Mouse (Mus musculus): Measurements from ENCODE around the gene Srpk2. TPM values are rescaled to one million over a fixed set of nuclear protein-coding genes. Genes with fewer than 3 reads are reported as not detected.

The Srpk2 gene
- polyA plus RNA-seq, 1 experiment = 0.91 TPM

DNA sequence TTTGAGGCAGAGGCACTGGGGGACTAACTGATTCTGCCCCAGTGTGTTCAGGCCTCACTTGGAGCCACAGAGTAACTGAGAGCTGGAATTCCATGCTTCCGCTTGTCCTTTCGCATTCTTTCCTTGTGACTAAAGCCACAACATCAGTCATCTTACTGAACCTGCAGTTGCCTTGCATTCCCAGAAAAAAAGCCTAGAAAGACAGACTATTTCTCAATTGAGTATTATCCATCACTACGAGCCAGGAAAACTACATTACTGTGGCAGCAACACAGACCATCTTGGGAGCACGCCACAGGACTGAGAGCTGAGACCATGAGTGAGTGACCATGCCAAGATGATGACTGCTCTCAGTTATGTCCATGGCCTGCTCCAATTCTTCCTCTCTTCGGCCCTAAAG, 57.2 kb downstream of the Srpk2 start:
- no peak for TF ChIP-seq POLR2A (IDR thresholded peaks at IDR 0.05; ENCODE audit: low read depth, low read length)
- TF ChIP-seq CTCF (IDR thresholded peaks at IDR 0.05; ENCODE audit: extremely low read depth, insufficient read length, insufficient replicate concordance, low read depth, low read length) = no peak
- Histone ChIP-seq H3K36me3 (ENCODE audit: control insufficient read depth, insufficient read depth, low read length) (no peaks in the 10 kb centered on the region), H3K4me1 (ENCODE audit: control insufficient read depth, insufficient read depth, insufficient read length, low read length) (no peaks in the 10 kb centered on the region), H3K27me3 (ENCODE audit: control insufficient read depth, insufficient read depth, low read length) (no peaks in the 10 kb centered on the region), H3K27ac (ENCODE audit: insufficient read depth, low read depth, low read length) (no peak overlapping the region), H3K4me3 (ENCODE audit: low read depth, low read length) (no peak overlapping the region)
- WGBS = 75% methylated on average over 5 of the region's 5 CpGs

DNA sequence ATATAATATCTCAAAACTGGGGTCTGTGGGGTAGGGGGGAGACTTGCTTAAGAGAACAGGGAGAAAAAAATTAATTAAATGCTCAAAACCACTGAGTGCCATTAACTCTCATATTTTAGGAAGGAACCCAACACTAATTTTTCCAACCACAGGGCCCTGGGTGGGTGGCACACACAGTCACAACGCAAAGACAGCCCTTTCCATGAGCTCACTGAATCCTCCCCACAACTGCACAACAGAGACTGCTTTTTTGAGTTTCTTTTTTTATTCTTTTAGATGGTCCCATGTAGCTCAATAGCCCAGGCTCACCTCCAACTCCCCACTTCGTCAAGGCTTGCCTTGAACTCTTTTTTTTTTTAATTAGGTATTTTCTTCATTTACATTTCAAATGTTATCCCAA, 58.2 kb downstream of the Srpk2 start:
- TF ChIP-seq CTCF (IDR thresholded peaks at IDR 0.05; ENCODE audit: extremely low read depth, insufficient read length, insufficient replicate concordance, low read depth, low read length) (no peak), POLR2A (IDR thresholded peaks at IDR 0.05; ENCODE audit: low read depth, low read length) (no peak)
- no peak overlapping the region for H3K27ac ChIP-seq (ENCODE audit: insufficient read depth, low read depth, low read length)
- H3K36me3 ChIP-seq (ENCODE audit: control insufficient read depth, insufficient read depth, low read length) = no peaks in the 10 kb centered on the region
- H3K4me1 ChIP-seq (ENCODE audit: control insufficient read depth, insufficient read depth, insufficient read length, low read length) = no peaks in the 10 kb centered on the region
- H3K27me3 ChIP-seq (ENCODE audit: control insufficient read depth, insufficient read depth, low read length) = no peaks in the 10 kb centered on the region
- no peak overlapping the region for H3K4me3 ChIP-seq (ENCODE audit: low read depth, low read length)
- 94% methylated on average over 2 of the region's 2 CpGs for WGBS

DNA sequence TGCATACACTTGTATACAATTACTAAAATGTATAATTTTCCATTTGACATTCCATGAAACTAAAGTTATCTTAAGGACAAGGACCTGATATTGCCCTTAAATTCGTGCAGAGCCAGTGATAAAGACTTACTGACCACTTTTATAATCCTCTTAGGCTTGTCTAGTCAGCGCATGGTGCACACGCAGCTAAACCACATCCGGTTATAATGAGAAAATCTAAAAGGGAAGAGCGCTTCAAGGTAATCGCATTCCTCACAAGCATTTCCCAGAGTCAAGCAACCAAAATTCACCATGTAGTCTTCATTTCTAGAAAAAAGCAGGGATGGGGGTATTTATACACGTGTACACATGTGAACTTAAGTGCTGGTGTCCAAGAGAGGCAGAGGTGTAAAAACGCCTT, 63.8 kb downstream of the Srpk2 start:
- 80% methylated on average over 8 of the region's 8 CpGs for WGBS
- Histone ChIP-seq H3K27me3 (ENCODE audit: control insufficient read depth, insufficient read depth, low read length) (no peaks in the 10 kb centered on the region), H3K4me3 (ENCODE audit: low read depth, low read length) (no peak overlapping the region), H3K27ac (ENCODE audit: insufficient read depth, low read depth, low read length) (no peak overlapping the region), H3K4me1 (ENCODE audit: control insufficient read depth, insufficient read depth, insufficient read length, low read length) (no peaks in the 10 kb centered on the region), H3K36me3 (ENCODE audit: control insufficient read depth, insufficient read depth, low read length) (no peaks in the 10 kb centered on the region)
- no peak for TF ChIP-seq CTCF (IDR thresholded peaks at IDR 0.05; ENCODE audit: extremely low read depth, insufficient read length, insufficient replicate concordance, low read depth, low read length)
- no peak for TF ChIP-seq POLR2A (IDR thresholded peaks at IDR 0.05; ENCODE audit: low read depth, low read length)

DNA sequence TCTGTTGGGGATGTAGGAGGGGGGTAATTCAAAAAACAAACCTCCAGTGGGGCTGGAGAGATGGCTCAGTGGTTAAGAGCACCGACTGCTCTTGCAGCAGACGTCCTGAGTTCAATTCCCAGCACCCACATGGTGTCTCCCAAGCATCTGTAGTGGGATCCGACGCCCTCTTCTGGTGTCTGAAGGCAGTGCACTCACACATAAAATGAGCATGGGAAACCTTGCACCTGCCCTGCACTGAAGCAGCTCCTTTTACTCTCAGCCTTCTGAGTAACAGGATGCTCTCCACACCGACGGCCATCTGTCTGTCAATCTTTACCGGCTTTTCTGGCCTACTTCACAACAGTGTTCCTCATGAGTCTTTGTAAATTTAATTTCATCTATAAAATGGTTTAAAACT, 65.8 kb downstream of the Srpk2 start:
- Histone ChIP-seq H3K4me1 (ENCODE audit: control insufficient read depth, insufficient read depth, insufficient read length, low read length) (no peaks in the 10 kb centered on the region), H3K27me3 (ENCODE audit: control insufficient read depth, insufficient read depth, low read length) (no peaks in the 10 kb centered on the region), H3K36me3 (ENCODE audit: control insufficient read depth, insufficient read depth, low read length) (no peaks in the 10 kb centered on the region), H3K4me3 (ENCODE audit: low read depth, low read length) (no peak overlapping the region), H3K27ac (ENCODE audit: insufficient read depth, low read depth, low read length) (no peak overlapping the region)
- TF ChIP-seq CTCF (IDR thresholded peaks at IDR 0.05; ENCODE audit: extremely low read depth, insufficient read length, insufficient replicate concordance, low read depth, low read length) (no peak), POLR2A (IDR thresholded peaks at IDR 0.05; ENCODE audit: low read depth, low read length) (no peak)
- 88% methylated on average over 7 of the region's 7 CpGs for WGBS

DNA sequence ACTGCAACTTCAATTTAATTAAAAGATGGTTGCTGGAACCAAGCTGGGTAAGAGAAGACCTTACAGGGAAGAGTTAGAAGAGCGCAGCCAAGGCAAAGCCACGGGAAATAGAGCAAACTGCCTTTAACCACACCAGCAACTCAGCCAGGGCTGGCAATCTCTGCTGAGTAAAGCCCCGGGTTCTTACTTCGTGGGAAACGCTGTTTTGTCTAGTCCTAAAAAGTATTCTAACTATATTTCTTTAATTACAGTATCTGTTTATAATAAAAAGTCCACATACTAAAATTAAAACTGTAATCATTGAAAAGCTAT, 67.4 kb downstream of the Srpk2 start:
- Histone ChIP-seq H3K27ac (ENCODE audit: insufficient read depth, low read depth, low read length) (peak overlapping the region; percentile 85), H3K36me3 (ENCODE audit: control insufficient read depth, insufficient read depth, low read length) (no peaks in the 10 kb centered on the region), H3K27me3 (ENCODE audit: control insufficient read depth, insufficient read depth, low read length) (no peaks in the 10 kb centered on the region), H3K4me1 (ENCODE audit: control insufficient read depth, insufficient read depth, insufficient read length, low read length) (no peaks in the 10 kb centered on the region), H3K4me3 (ENCODE audit: low read depth, low read length) (peak overlapping the region; percentile 59)
- WGBS = 2% methylated on average over 5 of the region's 5 CpGs
- no peak for TF ChIP-seq POLR2A (IDR thresholded peaks at IDR 0.05; ENCODE audit: low read depth, low read length)
- no peak for TF ChIP-seq CTCF (IDR thresholded peaks at IDR 0.05; ENCODE audit: extremely low read depth, insufficient read length, insufficient replicate concordance, low read depth, low read length)

DNA sequence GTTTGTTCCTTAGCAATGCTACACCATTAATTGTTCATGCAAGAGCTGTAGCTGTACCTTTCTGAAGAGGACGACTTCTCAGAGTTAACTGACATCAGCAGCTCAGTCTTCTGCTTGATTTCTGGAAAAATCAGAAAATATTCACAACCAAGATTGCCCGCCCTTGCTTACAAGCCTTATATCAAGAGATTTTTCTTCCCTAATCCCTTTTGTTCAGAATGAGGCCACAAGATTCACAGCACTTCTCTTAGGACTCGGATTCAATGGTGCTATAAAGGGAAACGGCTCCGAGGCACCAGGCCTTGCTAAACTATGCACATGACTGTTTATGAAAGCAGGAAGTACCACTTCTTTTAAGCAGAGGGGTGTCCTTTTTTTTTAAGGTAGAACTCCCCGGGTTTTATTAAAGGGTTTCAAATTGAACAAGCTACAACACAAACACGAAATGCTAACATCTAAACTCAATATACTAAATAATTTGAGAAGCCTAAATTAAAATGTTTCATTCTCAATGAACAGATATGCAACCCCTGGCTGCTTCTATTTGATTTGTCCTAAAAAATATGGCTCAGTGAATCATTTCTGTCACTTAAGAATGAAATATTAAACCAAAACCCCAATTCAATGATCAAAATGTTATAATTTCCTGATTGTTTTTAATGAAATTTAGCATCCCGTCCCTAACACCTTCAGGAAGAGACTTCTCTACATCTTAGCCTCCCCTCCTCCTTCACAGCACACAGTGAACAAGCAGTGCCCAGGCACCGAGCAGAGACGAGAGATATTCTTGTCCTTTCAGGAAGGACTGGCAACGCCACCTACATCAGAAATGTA, 67.9 kb downstream of the Srpk2 start:
- peak overlapping the region; percentile 85 for H3K27ac ChIP-seq (ENCODE audit: insufficient read depth, low read depth, low read length)
- TF ChIP-seq POLR2A (IDR thresholded peaks at IDR 0.05; ENCODE audit: low read depth, low read length) (no peak; the same call in 1 of the 2 replicates), CTCF (IDR thresholded peaks at IDR 0.05; ENCODE audit: extremely low read depth, insufficient read length, insufficient replicate concordance, low read depth, low read length) (no peak)
- peak overlapping the region; percentile 59 for H3K4me3 ChIP-seq (ENCODE audit: low read depth, low read length)
- WGBS = 1% methylated on average over 11 of the region's 11 CpGs
- H3K36me3 ChIP-seq (ENCODE audit: control insufficient read depth, insufficient read depth, low read length) = no peaks in the 10 kb centered on the region
- no peaks in the 10 kb centered on the region for H3K4me1 ChIP-seq (ENCODE audit: control insufficient read depth, insufficient read depth, insufficient read length, low read length)
- no peaks in the 10 kb centered on the region for H3K27me3 ChIP-seq (ENCODE audit: control insufficient read depth, insufficient read depth, low read length)

DNA sequence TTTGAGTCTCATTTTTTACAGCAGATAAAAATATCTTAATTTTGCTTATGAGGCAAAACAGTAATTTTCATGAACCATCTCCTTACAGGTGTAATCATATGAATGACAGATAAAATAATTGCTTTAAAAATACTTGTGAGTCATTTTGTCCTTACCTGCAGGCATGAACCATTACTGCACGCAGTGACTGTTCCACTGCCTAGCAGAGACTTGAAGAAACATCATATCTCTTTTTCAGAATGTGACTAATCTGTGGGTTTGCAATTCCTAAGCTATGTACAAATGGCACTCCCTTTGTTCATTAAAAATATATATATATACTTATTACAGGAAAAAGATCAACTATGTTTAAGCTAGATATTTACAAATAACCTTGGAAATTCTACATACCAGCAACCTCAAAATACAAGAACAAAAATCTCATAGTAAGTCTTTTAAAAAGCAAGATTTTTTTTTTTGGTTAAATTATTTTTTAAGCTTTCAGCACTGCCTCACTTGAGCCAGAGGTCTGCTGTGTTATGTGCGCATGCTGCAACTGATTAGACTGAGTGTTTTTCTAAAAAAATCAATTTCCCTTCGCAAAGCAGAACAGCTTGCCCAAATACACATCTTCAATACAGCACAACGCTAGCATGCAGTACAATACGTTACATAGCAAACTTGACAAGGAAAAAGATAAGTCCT, 68.7 kb downstream of the Srpk2 start:
- H3K36me3 ChIP-seq (ENCODE audit: control insufficient read depth, insufficient read depth, low read length) = no peaks in the 10 kb centered on the region
- H3K4me3 ChIP-seq (ENCODE audit: low read depth, low read length) = no peak overlapping the region
- H3K27ac ChIP-seq (ENCODE audit: insufficient read depth, low read depth, low read length) = peak overlapping the region; percentile 68
- WGBS = 5% methylated on average over 5 of the region's 5 CpGs
- H3K4me1 ChIP-seq (ENCODE audit: control insufficient read depth, insufficient read depth, insufficient read length, low read length) = no peaks in the 10 kb centered on the region
- H3K27me3 ChIP-seq (ENCODE audit: control insufficient read depth, insufficient read depth, low read length) = no peaks in the 10 kb centered on the region
- TF ChIP-seq CTCF (IDR thresholded peaks at IDR 0.05; ENCODE audit: extremely low read depth, insufficient read length, insufficient replicate concordance, low read depth, low read length) (no peak), POLR2A (IDR thresholded peaks at IDR 0.05; ENCODE audit: low read depth, low read length) (no peak)

Measured in small intestine, adult 2 months (tissue).